Mouse (Mus musculus): ENCODE data around the gene Flt3.

Flt3 gene

GRCm38 (mm10) chr5:147408731-147409130 lies 8.4 kb upstream of the Flt3 start:
- DNase-seq (ENCODE audit: low spot score) = no peak

- no peak for DNase-seq (ENCODE audit: low spot score)
These were observed 5.8 kb upstream of the Flt3 start for GRCm38 (mm10) chr5:147406135-147406534.

DNA sequence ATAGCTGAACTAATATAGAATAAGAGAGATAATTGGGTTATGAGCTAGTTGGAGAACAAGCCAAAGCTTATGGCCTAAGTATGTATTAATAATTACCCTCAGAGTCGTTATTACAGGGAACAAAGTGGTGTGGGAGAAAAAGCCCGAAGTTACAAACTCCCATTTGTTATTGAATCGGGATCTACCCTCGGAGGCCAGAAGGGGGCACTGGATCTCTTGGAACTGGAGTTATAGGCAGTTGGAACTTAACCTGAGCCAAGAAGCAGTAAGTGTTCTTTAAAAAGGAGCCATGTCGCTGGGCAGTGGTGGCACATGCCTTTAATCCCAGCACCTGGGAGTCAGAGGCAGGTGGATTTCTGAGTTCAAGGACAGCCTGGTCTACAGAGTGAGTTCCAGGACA lies 2.2 kb upstream of the Flt3 start:
- DNase-seq (ENCODE audit: low spot score) = no peak

- no peak for DNase-seq (ENCODE audit: low spot score)
These were observed 735 bp upstream of the Flt3 start for GRCm38 (mm10) chr5:147401024-147401423.

GRCm38 (mm10) chr5:147400505-147400979 lies 253 bp upstream of the Flt3 start:
- DNase-seq (ENCODE audit: low spot score) = no peak

DNA sequence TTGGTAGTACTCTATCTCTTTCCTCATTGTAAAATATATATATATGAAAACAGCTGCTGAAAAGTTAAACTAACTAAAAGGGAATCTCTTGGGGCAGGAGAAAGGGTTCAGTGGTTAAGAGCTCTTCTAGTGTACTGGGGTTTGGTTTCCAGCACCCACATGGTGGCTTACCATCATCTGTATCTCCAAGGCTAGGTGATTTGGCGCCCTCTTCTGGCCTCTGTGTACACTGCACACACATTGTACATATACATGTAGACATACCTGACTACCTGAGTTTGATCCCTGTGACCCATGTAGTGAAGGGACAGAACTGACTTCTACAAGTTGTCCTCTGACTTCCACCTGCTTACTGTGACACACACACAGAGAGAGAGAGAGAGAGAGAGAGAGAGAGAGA lies 5.2 kb downstream of the Flt3 start:
- no peak for DNase-seq (ENCODE audit: low spot score)

- no peak for DNase-seq (ENCODE audit: low spot score)
These were observed 7.5 kb downstream of the Flt3 start for GRCm38 (mm10) chr5:147392667-147393213.

DNA sequence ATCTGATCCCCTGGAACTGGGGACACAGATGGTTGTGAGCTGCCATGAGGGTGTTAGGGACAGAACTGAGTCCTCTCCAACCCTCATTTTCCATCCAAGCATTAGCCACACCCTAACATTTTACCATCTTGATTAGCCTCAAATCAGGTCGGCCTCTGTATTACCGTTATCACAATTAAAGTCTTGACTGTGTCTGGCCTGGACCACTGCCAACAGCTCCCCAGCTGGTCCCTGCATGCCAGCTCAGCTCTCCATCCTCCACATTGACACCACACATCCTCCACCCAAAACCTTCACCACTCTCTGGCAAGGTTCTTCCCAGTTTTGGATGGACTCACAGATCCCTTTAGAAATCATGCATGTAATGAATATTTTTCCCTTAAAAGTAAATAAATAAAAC lies 9.5 kb downstream of the Flt3 start:
- DNase-seq (ENCODE audit: low spot score) = no peak

GRCm38 (mm10) chr5:147389052-147389451 lies 11.2 kb downstream of the Flt3 start:
- DNase-seq (ENCODE audit: low spot score) = no peak

DNA sequence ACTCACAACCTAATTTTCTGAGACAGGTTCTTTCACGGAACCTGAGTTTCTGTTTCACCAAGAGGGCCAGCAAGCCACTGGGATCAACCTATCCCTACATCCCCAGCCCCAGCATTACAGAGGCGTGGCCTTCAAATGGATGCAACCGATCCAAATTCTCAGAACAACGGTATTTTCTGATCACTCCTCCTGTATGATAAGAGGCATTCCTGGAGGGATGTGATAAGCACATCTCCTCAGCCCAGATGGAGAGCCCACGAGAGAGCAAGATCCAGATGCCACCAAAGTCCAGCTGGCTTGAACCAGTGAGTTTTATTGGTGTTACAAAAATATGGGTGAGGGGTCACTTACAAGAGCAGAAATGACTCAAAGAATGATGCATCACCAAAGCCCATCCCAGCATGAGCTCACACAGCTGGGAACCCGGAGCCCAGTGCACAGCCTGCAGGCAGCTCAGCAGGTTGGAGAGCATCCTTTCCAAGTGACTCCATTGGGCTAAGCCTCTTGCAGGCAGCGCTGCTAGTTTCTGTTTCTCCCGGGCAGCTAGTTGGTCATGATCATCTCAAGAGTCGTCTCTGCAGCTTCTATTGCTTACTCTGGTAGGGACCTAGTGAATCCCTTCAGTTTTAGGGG lies 11.8 kb downstream of the Flt3 start:
- no peak for DNase-seq (ENCODE audit: low spot score)

DNA sequence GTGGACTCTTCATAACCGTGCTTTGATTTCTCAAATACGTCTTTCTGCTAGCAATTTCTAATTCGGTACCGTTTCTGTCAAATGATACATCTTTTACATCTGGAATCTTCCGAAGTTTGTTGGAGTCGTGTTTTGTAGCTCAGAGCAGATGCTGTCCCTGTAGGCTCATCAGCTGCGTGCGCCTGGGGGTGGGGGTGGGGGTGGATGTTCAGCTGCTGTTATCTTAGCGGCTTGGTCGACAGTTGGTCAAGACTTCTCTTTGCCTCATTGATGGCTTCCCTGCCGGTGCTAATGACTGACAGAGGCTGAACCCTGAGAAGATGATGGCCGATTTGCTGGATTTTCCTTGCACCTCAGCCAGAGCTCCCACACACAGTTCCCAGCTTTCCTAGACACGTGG lies 13.4 kb downstream of the Flt3 start:
- DNase-seq (ENCODE audit: low spot score) = no peak

DNA sequence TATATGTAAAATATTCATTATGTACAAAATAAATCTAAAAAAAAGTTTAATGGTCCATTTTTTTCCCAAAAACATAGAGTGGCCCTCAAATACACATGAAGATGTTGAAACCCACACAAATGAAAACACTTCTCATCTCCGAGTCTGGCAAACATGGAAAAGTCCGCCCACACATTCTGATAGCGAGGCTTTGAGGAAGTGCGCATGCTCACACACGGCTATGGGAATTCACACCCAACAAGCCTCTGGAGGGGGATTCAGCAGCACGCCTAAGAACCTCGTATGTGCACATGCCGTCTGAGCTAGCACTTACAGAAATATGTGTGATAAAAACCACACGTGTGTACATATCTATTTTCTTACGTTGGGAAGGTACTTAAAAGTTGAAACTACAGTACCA lies 18.9 kb downstream of the Flt3 start:
- DNase-seq (ENCODE audit: low spot score) = no peak

DNA sequence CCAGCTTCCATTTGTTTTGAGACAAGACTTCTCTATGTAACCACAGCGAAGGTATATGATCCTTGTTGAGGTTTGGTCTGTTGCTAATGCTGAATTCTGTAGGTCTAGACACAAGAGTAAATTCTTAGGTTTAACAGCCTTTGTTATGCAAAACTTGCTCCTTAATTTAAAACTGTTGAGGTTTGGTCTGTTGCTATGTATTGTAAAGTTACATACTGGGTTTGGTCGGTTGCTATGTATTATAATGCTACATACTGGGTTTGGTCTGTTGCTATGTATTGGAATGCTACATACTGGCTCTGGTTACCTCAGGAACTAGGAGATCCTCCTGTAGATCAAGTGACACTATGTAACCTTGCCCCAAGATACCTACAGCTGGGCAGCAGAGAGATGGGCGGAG lies 20.8 kb downstream of the Flt3 start:
- DNase-seq (ENCODE audit: low spot score) = no peak

DNA sequence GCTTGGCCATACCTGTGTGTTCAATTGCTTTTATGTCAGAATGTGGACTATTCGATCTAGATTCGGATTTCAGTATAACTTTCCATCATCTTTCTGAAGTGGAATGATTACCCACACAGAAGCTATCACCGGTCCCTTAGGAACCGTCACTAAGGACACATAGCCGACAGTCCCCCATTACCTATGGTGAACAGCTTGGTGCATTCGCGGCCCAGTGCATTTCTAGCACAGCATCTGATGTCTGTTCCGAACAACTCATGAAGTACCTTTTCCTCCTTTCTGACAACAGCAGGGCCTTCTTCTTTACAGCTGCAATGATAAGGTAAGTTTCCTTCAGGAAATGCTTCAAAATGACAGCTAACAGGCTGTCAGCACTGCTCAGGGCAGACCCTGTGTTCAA lies 30.0 kb downstream of the Flt3 start:
- no peak for DNase-seq (ENCODE audit: low spot score)

DNA sequence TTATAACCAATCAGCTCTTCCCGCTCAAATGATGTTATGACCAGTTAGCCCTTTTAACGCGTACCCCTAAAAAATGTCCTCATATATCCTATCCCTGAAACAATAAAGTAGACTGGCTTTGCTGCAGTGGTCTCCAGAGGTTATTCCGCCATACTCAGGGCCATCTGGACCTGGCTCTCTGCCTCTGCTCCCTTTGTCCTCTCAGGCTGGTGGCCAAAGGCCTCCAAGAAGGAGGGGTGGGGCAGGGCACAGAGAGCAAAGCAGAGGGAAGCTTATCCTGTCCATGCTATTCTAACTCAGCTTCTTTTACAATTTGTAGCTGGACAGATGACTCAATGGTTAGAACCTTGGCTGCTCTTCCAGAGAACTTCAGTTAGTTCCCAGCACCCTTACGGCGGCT lies 32.1 kb downstream of the Flt3 start:
- no peak for DNase-seq (ENCODE audit: low spot score)

GRCm38 (mm10) chr5:147365995-147366765 lies 34.1 kb downstream of the Flt3 start:
- no peak for DNase-seq (ENCODE audit: low spot score)

DNA sequence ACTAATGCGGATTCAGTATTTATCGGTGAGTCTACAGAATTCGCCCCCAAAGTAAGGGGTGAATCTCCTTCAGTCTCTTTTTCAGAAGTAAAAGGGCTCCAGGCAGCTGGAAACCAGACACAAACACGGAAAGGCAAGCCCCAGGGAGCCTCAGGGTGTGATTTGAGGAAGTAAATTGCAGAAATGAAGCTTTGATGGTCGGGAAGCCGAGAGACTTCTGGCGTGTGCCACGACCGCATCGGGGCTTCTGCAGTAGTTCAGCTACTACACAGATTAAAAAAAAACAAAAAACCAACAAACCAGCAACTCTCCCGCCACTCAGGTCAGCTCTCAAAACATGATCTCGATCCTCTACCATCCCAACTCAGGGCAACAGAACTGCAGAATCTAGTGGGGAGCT lies 37.2 kb downstream of the Flt3 start:
- no peak for DNase-seq (ENCODE audit: low spot score)

GRCm38 (mm10) chr5:147358481-147358880 lies 41.8 kb downstream of the Flt3 start:
- no peak for DNase-seq (ENCODE audit: low spot score)

GRCm38 (mm10) chr5:147357536-147357935 lies 42.8 kb downstream of the Flt3 start:
- no peak for DNase-seq (ENCODE audit: low spot score)

GRCm38 (mm10) chr5:147356260-147357055 lies 43.8 kb downstream of the Flt3 start:
- no peak for DNase-seq (ENCODE audit: low spot score)

DNA sequence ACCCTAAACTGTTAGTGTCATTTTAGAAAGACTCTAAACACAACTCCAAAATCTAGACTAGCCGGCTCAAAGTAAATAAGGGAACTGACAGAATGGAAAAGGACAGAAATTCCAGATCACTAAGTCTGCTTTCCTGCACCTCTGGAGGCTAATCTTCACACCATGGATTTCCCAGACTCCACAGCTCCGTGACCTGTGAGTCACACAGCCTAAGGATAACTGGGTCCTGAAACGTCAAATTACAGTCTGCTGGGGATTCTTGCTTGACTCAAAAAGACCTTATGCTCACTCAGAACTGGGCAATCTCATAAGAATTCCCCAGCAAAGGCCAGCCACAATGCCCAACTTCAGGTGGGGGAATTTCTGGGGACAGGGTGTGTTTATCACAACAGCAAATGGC lies 44.5 kb downstream of the Flt3 start:
- no peak for DNase-seq (ENCODE audit: low spot score)

DNA sequence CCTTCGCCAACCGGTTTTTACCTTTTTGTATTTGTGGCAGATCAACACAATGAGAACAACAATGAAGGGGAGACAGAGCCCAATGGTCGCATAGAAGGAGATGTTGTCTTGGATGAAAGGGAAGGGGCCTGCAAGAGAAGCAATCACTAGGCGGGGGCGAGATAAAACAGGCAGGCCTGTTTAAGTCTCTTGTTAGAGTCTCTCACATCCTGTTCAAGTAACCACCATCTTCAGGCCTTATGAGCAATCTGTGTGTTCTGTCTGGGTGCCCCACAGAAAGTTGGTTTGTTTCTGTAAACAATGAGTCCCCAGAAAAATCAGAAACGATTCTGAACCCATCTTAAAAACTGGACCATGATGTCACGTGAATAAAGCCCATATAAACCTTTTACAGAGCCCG lies 45.3 kb downstream of the Flt3 start:
- DNase-seq (ENCODE audit: low spot score) = no peak
